In the genomic region with DNA sequence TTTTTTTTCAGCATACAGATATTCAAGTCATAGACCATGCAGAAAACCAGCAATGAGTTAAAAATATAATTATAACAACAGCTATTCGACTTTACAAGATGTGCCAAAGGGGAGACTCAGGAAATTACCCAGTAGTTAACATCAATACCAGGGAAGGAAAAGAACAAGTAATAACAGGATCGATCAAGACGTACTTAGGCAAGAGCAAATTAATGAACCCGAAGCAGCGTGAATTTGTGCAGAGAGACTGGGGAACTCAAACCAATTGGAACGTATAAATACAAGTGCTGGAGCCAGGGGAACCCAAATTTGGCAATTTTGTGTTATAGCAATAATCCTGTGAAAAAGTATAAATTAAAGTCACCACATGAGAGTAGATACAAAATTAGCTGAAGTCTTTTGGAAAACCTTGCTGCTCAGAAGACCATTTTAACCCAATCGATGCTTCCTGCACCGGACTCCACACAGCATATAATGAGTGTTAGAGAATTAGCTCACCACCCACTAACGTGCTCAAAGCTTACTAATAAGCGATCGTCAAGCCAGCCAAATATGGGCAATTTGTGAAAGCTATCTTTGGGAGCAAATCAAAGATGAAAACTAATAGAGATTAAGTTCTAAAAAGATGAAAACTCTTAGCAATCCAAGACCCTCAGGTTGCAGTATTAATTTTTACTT, we compare ENCODE assay signal across 20 mouse cellular contexts. TPM values are rescaled to one million over a fixed set of nuclear protein-coding genes. Genes with fewer than 3 reads are reported as not detected.
"Had no signal": no experiment of that assay in that cellular context is flagged by ENCODE, and none has a peak within 500 bp of the region (broad histone marks: within the 10 kb centered on the region; RNA-seq: fewer than 3 reads in every experiment).

No protein-coding gene starts in this region.

- H3K27ac ChIP-seq: liver, embryonic 15.5 days; lung, embryonic 15.5 days; macrophage; midbrain, embryonic 13.5 days; neural tube, embryonic 13.5 days; stomach, embryonic 15.5 days; stomach, postnatal 0 days had no signal

- H3K27me3 ChIP-seq: liver, embryonic 15.5 days; lung, embryonic 15.5 days; megakaryocyte, embryonic 14.5 days; midbrain, embryonic 13.5 days; neural tube, embryonic 13.5 days; stomach, embryonic 15.5 days had no signal

- H3K4me1 ChIP-seq: liver, embryonic 15.5 days; lung, embryonic 15.5 days; megakaryocyte, embryonic 14.5 days; midbrain, embryonic 13.5 days; neural tube, embryonic 13.5 days; stomach, embryonic 15.5 days had no signal

- DNase-seq: liver, postnatal 0 days; lung, adult 2 months; lung, postnatal 14 days; lung, postnatal 36 days; right cerebral cortex, postnatal 14 days; thymus, adult 2 months; thymus, postnatal 25 days; thymus, postnatal 4 days had no signal

- H3K36me3 ChIP-seq: liver, embryonic 15.5 days; lung, embryonic 15.5 days; midbrain, embryonic 13.5 days; neural tube, embryonic 13.5 days; stomach, embryonic 15.5 days had no signal

- ATAC-seq: liver, postnatal 0 days; lung, postnatal 0 days; midbrain, embryonic 13.5 days; midbrain, embryonic 16.5 days had no signal

- H3K4me3 ChIP-seq: liver, embryonic 15.5 days; lung, embryonic 15.5 days; megakaryocyte, embryonic 14.5 days; midbrain, embryonic 13.5 days; neural tube, embryonic 13.5 days; stomach, embryonic 15.5 days had no signal

- H3K4me2 ChIP-seq: liver, embryonic 15.5 days; lung, embryonic 15.5 days; midbrain, embryonic 11.5 days; midbrain, embryonic 13.5 days; neural tube, embryonic 13.5 days; stomach, embryonic 15.5 days had no signal

- H3K9me3 ChIP-seq: liver, embryonic 15.5 days; lung, embryonic 15.5 days; megakaryocyte, embryonic 14.5 days; midbrain, embryonic 13.5 days; neural tube, embryonic 13.5 days; stomach, embryonic 15.5 days had no signal

- H3K9ac ChIP-seq: liver, embryonic 15.5 days; liver, postnatal 0 days; lung, embryonic 15.5 days; midbrain, embryonic 13.5 days; neural tube, embryonic 13.5 days; stomach, embryonic 15.5 days had no signal

RNA-seq across cellular contexts. Expression of gene Agtr1a, which starts 11.4 kb away (rescaled TPM):
- total RNA-seq: neutrophil, adult 5-6 weeks had no signal
- polyA plus RNA-seq: macrophage had no signal
